Mouse (Mus musculus) neural tube, embryonic 15.5 days (tissue): ENCODE measurements at regions not wholly inside any gene's neighbourhood (a gene's known extent, or its start where the extent isn't known, plus 50 kb on each side); places are given as distances from the start of the nearest gene placed in this dataset.

Source experiments
- ATAC-seq: fragments of 200-750 bp; cut with Nextera tagmentation; 2 replicates; pipeline ENCODE4 v1.8.0; 2017; ENCODE audit warnings: mild to moderate bottlenecking, moderate TSS enrichment, moderate library complexity; ENCODE audit not compliant: low FRiP score
- H3K27ac ChIP-seq: fragments of 300-500 bp; sonication (generic); replicated peaks from 2 replicates; pipeline ENCODE4 v1.5.1; 2015; ENCODE audit warnings: mild to moderate bottlenecking, inconsistent platforms
- H3K27me3 ChIP-seq: fragments of 300-500 bp; sonication (generic); replicated peaks from 2 replicates; pipeline ENCODE4 v1.6.1; 2015; ENCODE audit warnings: inconsistent platforms
- H3K36me3 ChIP-seq: fragments of 300-500 bp; sonication (generic); 2 replicates; pipeline ENCODE4 v1.6.1; 2015; ENCODE audit warnings: inconsistent platforms
- H3K4me1 ChIP-seq: fragments of 300-500 bp; sonication (generic); 2 replicates; pipeline ENCODE4 v1.6.1; 2015; ENCODE audit warnings: inconsistent platforms
- H3K4me2 ChIP-seq: fragments of 300-500 bp; sonication (generic); 2 replicates; pipeline ENCODE4 v1.6.1; 2015; ENCODE audit warnings: inconsistent platforms, mild to moderate bottlenecking, moderate library complexity
- H3K4me3 ChIP-seq: fragments of 300-500 bp; sonication (generic); replicated peaks from 2 replicates; pipeline ENCODE4 v1.5.1; 2015; ENCODE audit warnings: mild to moderate bottlenecking, inconsistent platforms
- H3K9ac ChIP-seq: fragments of 300-500 bp; sonication (generic); replicated peaks from 2 replicates; pipeline ENCODE4 v1.6.1; 2015; ENCODE audit warnings: mild to moderate bottlenecking, inconsistent platforms
- H3K9me3 ChIP-seq: fragments of 300-500 bp; sonication (generic); replicated peaks from 2 replicates; pipeline ENCODE4 v1.6.1; 2016; ENCODE audit warnings: inconsistent platforms
- WGBS: fragments of 180-500 bp; shearing (Covaris S2); methylation state at CpG from one replicate; pipeline ENCODE4 v1.1.7; 2015; ENCODE audit warnings: mixed read lengths; 5-methylcytosine and 5-hydroxymethylcytosine counted together

DNA sequence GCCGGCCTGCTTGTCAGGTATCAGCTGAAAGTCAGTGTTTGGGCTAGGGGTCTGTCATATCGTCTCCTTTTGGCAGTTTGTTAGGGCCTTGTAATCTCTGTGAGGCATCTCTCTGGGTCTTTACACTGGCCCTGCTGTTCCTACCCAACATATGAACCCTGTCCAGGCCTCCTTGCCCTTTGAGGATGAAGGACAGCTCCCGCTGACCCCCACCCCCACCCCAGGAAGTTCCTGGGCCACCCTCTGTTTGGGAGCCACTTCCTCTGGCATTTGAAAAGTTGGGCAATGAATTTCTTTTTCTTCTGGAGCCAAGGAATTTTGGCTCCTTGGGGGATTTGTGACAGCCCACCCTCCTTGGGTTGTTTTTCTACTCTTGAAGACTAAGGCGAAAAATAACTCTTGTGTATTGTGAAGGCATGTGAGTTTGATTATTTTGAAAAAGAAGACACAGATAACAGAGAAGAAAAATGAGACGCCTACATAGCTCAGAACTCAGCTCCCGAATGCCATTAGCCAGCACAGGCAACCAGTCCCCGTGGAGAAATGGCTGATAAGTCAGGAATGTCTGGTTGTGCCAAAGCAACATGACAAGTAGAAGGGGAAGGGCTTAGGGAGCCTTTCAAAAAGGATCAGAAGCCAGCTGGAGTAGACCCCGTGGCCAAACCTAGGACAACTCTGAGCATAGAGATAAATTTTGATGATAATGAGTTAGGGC is 249.5 kb downstream of the Gm49356 start:
- no peaks in the 10 kb centered on the region for H3K27me3 ChIP-seq
- H3K36me3 ChIP-seq = no peaks in the 10 kb centered on the region
- ATAC-seq = no peak
- H3K4me3 ChIP-seq = no peak overlapping the region
- no peak overlapping the region for H3K9ac ChIP-seq
- 56% methylated on average over 8 of the region's 8 CpGs for WGBS
- H3K4me2 ChIP-seq = no peak overlapping the region
- no peak overlapping the region for H3K27ac ChIP-seq
- 0 out of 2 replicates have a peak, but pooled peaks cover 7% of the 10 kb centered on the region for H3K4me1 ChIP-seq
- no peaks in the 10 kb centered on the region for H3K9me3 ChIP-seq

DNA sequence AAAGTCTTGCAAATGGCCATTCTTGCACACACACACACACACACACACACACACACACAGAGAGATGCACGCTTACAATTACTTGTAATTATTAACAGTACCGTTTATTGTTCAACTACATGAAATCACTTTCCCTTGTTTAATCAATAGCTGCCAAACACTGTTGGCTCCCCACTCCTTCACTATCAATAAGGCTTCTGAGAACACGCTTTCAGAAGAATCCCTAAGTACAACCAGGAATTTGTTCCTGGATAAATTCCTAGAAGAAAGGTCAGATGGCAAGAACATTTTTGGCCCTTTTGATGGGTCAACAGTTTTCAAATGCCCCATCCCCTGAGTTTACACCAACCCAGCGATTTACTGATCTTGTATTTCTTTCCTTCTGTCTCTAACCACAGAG is 252.5 kb downstream of the Gm49356 start:
- no peak for ATAC-seq
- H3K9me3 ChIP-seq = no peaks in the 10 kb centered on the region
- H3K36me3 ChIP-seq = no peaks in the 10 kb centered on the region
- H3K27ac ChIP-seq = no peak overlapping the region
- H3K4me1 ChIP-seq = 0 out of 2 replicates have a peak, but pooled peaks cover 7% of the 10 kb centered on the region
- H3K4me3 ChIP-seq = no peak overlapping the region
- H3K9ac ChIP-seq = no peak overlapping the region
- H3K4me2 ChIP-seq = no peak overlapping the region
- WGBS = 88% methylated on average over 4 of the region's 4 CpGs
- no peaks in the 10 kb centered on the region for H3K27me3 ChIP-seq

DNA sequence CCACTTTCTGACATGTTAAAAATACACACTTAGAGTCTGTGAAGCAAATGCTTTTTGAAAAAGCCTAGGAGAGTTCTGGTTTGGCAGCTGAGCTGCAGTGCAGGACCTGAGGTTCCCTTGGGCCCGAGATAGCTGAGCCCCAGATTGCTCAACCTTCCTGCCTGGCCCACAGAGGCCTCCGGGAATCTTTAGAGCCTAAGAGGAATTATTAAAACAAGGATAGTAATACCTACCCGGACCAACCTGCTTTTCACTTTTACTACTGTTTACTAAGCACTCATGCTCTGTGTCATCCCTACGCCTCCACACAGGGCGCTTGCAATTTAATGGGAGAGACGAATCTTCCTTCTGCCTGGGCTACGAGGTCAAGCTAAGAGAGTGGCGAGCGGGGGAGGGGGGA is 253.4 kb downstream of the Gm49356 start:
- Histone ChIP-seq H3K9me3 (no peaks in the 10 kb centered on the region), H3K9ac (no peak overlapping the region), H3K4me2 (no peak overlapping the region), H3K4me1 (0 out of 2 replicates have a peak, but pooled peaks cover 7% of the 10 kb centered on the region), H3K4me3 (no peak overlapping the region), H3K27me3 (no peaks in the 10 kb centered on the region), H3K27ac (no peak overlapping the region), H3K36me3 (no peaks in the 10 kb centered on the region)
- 76% methylated on average over 9 of the region's 9 CpGs for WGBS
- ATAC-seq = no peak

DNA sequence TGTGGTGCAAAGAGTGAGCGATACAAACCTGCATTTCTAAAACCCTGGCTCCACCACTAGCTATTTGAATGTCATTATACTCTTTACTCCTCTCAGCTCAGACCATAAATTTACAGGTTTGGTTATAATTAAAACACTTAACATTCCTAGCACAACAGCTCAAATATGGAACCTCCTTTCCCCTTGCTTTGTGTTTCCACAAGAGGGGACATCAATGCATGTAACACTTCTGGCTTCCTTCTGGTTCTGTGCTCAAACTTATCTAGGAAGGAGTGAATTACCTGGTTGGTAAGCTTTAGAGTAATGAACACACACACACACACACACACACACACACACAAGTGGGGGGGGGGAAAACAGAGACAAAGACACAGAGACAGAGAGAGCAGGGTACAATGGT is 254.8 kb downstream of the Gm49356 start:
- Histone ChIP-seq H3K27ac (no peak overlapping the region), H3K36me3 (no peaks in the 10 kb centered on the region), H3K4me2 (no peak overlapping the region), H3K27me3 (no peaks in the 10 kb centered on the region), H3K4me1 (no peaks in the 10 kb centered on the region), H3K9me3 (no peaks in the 10 kb centered on the region), H3K9ac (no peak overlapping the region), H3K4me3 (no peak overlapping the region)
- 91% methylated on average over 1 of the region's 1 CpGs for WGBS
- ATAC-seq = no peak

DNA sequence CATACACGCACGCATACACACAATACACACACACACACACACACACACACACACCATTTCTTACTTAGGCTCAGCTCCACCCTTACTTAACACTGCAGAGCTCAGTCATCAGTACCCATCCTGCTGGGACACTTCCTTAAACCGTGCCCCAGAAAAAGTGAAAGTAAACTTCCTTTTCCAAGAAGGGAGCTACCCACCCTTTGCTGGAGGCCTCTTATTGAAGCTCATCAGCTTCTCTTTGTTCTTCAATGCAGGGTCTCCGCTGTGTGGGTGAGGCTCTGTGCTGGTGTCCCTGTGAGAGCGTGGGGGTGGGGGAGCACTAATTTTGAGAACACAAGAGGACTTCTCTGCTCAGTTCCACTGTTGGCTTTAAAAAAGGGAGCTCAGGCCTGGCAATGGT is 256.6 kb downstream of the Gm49356 start:
- H3K4me3 ChIP-seq = no peak overlapping the region
- H3K9me3 ChIP-seq = no peaks in the 10 kb centered on the region
- no peaks in the 10 kb centered on the region for H3K27me3 ChIP-seq
- no peak for ATAC-seq
- H3K36me3 ChIP-seq = no peaks in the 10 kb centered on the region
- no peak overlapping the region for H3K4me2 ChIP-seq
- H3K4me1 ChIP-seq = no peaks in the 10 kb centered on the region
- 62% methylated on average over 5 of the region's 5 CpGs for WGBS
- no peak overlapping the region for H3K27ac ChIP-seq
- no peak overlapping the region for H3K9ac ChIP-seq

DNA sequence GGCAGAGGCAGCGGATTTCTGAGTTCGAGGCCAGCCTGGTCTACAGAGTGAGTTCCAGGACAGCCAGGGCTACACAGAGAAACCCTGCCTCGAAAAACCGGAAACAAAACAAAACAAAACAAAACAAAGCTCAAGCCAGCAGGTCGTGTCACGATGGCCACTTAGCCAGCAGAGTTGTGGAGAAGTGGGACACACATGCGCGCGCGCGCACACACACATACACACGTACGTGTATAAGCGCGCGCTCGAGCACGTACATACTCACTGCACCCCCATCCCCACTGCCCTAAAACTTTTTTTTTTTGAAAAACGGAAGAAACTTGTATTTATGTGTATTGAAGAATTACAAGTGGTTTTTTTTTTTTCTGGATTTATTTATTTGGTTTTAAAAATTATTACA is 257.0 kb downstream of the Gm49356 start:
- Histone ChIP-seq H3K4me2 (no peak overlapping the region), H3K36me3 (no peaks in the 10 kb centered on the region), H3K27me3 (no peaks in the 10 kb centered on the region), H3K27ac (no peak overlapping the region), H3K9ac (no peak overlapping the region), H3K4me3 (no peak overlapping the region), H3K9me3 (no peaks in the 10 kb centered on the region), H3K4me1 (no peaks in the 10 kb centered on the region)
- no peak for ATAC-seq
- 84% methylated on average over 19 of the region's 19 CpGs for WGBS

DNA sequence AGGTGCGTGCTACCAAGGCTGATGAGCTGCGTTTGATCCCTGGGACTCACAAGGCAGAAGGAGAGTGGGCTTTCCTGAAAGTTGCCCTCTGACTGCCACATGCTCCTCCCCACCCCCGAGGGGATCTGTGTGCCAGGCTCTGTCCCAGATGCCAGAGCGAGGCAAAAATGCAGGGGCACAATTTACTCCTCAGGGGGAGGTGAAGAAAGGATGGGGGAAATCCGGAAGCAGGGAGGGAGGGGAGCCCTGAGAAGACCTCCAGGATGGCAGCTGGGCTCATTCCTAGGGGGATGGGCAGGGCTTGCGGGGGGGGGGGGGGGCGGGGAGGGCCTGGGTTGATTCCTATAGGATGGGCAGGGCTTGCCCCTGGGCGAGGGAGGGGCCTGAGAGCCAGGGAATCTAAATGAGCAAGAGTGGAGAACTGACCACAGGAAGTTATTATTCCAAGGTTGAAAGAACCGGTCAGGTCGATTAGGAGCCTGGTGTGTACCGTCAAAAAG is 257.5 kb downstream of the Gm49356 start:
- no peaks in the 10 kb centered on the region for H3K4me1 ChIP-seq
- no peak overlapping the region for H3K4me3 ChIP-seq
- no peak overlapping the region for H3K9ac ChIP-seq
- H3K4me2 ChIP-seq = no peak overlapping the region
- H3K36me3 ChIP-seq = no peaks in the 10 kb centered on the region
- H3K27me3 ChIP-seq = no peaks in the 10 kb centered on the region
- 23% methylated on average over 11 of the region's 11 CpGs for WGBS
- ATAC-seq = no peak
- no peak overlapping the region for H3K27ac ChIP-seq
- H3K9me3 ChIP-seq = no peaks in the 10 kb centered on the region

DNA sequence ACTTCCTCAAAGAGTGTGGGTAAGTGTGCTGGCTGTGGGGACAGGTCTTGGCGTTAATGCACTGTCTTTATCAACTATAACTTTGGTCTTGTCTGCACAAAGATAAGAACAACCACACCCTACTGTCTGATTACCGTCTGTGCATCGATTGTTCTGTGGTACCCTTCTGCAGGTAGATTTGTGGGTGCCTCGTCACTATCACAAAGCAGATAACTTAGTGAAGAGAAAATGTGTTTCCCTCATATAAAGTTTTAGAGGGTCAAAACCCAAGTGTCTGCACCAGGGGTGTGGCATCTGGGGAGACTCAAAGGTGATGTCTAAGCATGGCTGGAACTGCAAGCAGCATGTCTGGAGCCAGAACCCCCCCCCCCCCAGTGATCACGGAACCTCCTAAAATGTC is 259.4 kb downstream of the Gm49356 start:
- Histone ChIP-seq H3K4me3 (no peak overlapping the region), H3K27me3 (no peaks in the 10 kb centered on the region), H3K4me2 (no peak overlapping the region), H3K36me3 (no peaks in the 10 kb centered on the region), H3K27ac (peak overlapping the region; percentile 18; the same call in 1 of the 2 replicates), H3K9me3 (no peaks in the 10 kb centered on the region), H3K4me1 (no peaks in the 10 kb centered on the region), H3K9ac (no peak overlapping the region)
- ATAC-seq = no peak
- WGBS = 97% methylated on average over 5 of the region's 5 CpGs

DNA sequence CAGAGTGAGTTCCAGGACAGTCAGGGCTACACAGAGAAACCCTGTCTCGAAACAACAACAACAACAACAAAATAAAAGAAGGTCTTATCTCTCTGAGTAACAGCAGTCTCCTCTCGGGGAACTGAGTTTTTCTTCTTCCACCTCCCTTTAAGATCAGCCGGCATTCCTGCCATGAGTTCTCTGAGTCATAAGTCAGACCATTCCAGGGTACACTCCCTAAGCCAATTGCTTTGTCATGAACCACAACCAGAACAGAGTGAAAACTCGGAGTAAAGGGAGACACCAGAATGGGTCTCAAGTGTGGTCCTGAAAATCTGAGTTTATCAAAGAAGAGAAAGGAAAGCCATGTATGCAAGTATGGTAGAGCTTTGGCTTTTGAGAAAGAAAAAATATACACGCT is 262.4 kb downstream of the Gm49356 start:
- Histone ChIP-seq H3K4me3 (no peak overlapping the region), H3K4me2 (no peak overlapping the region), H3K9ac (no peak overlapping the region), H3K9me3 (no peaks in the 10 kb centered on the region), H3K27me3 (no peaks in the 10 kb centered on the region), H3K27ac (no peak overlapping the region), H3K4me1 (peaks cover 15% of the 10 kb centered on the region), H3K36me3 (no peaks in the 10 kb centered on the region)
- no peak for ATAC-seq
- WGBS = 95% methylated on average over 5 of the region's 5 CpGs

DNA sequence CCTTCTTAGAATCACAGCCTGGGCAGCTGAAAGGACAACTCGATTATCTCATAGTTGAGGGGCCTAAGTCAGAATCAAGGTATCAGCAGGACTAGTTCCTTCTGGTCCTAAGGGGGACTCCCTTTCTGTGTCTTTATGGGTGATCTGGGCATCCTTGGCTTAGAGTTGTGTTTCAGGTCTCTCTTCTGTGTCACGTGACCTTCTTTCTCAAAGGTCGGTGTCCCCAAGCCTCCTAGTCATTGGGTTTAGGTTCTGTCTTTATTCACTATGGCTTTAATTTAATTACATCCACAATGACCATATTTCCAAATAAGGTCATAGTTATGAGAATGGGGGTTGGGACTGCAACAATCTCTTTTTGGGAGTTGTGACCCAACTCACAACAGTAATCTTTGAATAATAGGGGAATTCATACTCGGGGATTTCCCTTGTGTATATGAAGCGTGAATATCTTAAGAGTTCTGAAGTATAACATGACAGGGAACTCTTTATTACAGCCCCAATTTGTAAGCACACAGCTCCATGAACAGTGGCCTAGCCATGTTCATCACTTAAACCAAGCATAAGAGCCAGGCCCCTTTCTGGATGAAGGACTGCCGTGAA is 263.8 kb downstream of the Gm49356 start:
- H3K4me2 ChIP-seq = no peak overlapping the region
- no peaks in the 10 kb centered on the region for H3K27me3 ChIP-seq
- H3K27ac ChIP-seq = no peak overlapping the region
- H3K36me3 ChIP-seq = no peaks in the 10 kb centered on the region
- WGBS = 96% methylated on average over 6 of the region's 6 CpGs
- no peaks in the 10 kb centered on the region for H3K9me3 ChIP-seq
- peaks cover 15% of the 10 kb centered on the region for H3K4me1 ChIP-seq
- no peak for ATAC-seq
- H3K4me3 ChIP-seq = no peak overlapping the region
- no peak overlapping the region for H3K9ac ChIP-seq

DNA sequence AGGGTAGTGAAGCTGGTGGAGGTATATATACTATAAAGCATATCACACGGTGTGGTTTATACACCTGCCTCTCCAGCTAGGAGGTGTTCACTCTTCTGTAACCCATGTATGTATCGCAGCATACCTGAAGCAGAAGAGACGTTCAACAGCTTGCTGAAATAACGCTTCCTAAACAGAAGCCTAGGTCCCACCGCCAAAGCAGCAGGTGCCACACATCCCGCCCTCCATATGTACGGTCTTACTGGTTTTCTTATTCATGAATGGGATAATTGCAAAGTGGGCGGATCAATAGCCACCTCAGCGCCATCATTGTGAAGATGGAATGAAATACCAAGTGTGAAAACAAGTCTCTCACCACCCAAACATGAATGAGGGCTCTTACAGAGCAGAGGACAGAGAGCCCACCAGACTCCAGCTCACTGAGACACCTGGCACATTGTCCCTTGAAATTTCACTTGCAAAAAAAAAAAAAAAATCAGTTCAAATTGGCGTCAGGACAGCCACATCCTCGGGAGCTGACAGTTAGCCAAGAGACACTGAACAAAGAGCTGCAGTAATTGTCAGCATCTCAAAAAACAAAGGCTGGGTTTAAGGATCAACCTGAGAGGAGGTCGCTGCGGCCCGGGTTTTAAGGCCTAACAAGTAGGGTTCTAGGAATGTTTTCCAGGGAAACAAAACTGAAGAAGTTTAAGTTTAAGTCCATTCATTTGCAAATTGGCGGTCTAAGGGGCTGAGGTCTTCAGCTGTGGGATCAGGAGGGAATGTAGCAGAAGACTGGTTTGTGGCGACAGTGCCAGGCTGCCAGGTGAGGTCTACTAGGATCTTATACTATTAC is 264.5 kb downstream of the Gm49356 start:
- Histone ChIP-seq H3K4me3 (no peak overlapping the region), H3K27ac (peak overlapping the region; percentile 48), H3K27me3 (no peaks in the 10 kb centered on the region), H3K9ac (no peak overlapping the region), H3K4me1 (peaks cover 15% of the 10 kb centered on the region), H3K4me2 (no peak overlapping the region), H3K9me3 (no peaks in the 10 kb centered on the region), H3K36me3 (no peaks in the 10 kb centered on the region)
- 59% methylated on average over 16 of the region's 16 CpGs for WGBS
- no peak for ATAC-seq
